Mouse (Mus musculus) adipocyte (in vitro differentiated cells): ENCODE data around the gene Mark4.

Experiments
- DNase-seq: peaks from one replicate; pipeline ENCODE4 v3.0.0-alpha.2; 2016; ENCODE audit warnings: low spot score

Mark4 gene

GRCm38 (mm10) chr7:19469404-19469803, 10.8 kb upstream of the Mark4 start:
- no peak for DNase-seq

DNA sequence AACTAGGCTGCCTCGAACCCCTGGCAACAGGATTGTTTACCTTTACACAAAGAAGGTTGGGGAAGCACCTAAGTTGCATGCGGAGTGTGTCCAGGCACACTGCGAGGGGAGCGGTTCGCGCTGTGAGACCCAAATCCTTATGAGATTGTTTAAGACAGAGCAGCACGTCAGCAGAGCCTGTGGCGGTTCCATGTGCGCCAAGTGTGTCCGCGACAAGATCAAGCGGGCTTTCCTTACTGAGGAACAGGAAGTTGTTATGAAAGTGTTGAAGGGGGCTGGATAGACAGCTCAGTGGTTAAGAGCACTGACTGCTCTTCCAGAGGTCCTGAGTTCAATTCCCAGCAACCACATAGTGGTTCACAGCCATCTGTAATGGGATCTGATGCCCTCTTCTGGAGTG, 9.7 kb upstream of the Mark4 start:
- DNase-seq, result no peak

DNA sequence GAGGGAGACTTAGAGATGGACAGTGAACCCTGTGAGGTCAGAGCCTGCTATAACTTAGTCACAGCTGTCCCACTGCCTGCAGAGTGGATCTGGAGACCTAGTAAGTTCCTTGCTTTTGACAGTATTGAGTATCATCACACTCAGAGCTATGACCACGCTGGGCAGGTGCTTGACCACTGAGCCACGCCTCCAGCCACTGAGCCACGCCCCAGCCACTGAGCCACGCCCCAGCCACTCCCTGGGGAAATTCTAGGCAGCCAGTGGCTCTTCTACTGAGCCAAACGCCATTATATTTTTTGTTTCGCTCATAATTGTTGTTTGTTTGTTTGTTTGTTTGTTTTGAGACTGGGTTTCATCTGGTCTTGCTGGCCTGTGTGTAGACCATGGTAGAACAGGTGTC, 9.0 kb upstream of the Mark4 start:
- DNase-seq, result no peak

GRCm38 (mm10) chr7:19466602-19467145, 8.1 kb upstream of the Mark4 start:
- DNase-seq, result no peak

DNA sequence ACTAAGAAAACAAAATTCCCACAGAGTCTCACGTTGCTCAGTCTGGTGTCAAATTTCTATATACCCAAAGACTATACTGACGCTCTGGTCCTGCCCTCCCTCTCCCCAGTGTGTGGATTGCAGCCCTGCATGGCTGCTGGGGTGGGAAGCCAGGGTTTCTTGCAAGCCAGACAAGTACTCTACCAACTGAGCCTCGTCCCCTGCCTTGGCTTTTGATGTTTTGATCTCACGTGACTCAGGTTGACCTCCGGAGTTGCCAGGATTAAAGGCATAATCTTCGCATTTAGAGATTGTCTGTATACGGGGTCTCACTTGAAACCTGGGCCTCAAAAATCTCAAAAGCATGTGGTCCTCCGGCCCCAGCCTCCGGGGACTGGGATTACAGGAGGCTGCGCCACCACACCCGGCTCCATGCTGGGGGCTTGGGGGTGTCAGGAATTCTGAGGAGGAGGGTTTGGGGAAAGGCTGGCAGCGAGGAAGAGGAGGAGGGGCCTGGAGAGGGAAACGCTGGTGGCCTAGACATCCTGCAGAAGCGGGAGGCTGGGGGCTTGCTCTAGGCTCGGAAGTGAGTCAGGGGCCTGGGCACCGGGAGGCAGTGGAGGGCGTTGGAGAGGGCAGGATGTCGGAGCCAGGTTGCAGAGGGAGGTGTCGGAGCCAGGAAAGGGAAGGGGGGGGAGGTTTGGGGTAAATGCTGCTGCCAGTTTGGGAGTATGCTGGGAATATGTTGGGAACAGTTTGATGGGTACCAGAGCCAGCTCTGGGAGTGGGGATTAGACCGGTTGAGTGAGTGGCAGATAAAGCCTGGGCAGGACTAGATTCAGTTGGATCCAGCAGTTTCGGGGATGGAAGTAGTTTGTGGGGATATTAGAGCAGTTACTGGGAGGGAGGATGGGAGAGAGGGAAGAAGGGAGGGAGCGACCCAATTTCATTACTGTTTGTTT, 6.0 kb upstream of the Mark4 start:
- no peak for DNase-seq

DNA sequence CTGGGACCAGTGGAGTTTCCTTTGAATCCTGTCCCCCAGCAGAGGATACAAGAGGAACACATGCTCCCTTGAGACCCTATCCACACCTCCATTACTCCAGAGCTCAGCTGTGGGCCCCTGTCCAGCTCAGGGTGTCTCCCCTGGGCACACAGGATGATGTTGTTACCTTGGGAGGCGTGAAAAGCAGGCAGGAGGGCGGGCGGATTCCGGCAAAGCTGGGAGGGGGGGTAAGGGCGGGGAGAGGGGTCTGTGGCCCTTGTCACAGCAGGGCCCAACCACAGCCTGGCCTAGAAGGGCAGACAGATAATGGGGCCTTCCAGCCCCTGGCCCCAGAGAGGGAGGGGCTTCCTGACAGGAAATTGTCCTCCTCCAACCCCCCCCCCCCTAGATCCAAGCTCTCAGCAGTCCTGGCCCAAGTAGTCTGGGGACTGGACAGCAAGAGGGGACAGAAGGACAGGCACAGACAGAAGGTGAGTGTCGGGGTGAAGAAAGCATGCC, 4.3 kb upstream of the Mark4 start, which contains the start of gene Exoc3l2:
Gene Exoc3l2 (plus strand): TSS at position 448 of the 498 bp plus-strand sequence.
- DNase-seq, result no peak

DNA sequence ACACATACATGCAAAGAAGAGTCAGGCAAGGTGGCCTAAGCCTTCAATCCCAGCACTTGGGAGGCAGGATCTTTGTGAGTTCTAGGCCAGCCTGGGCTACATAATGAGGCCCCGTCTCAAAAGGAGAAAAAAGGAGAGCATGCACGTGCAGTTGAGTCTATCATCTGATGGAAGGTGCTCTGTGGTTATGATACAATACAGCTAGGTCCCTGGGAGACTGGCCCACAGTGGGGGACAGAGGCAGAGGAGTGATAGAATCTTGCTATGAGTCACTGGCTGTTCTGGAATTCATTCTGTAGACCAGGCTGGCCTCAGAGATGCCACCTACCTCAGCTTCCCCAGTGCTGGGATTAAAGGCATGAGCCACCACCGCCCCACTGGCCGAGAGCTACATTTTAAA, 3.8 kb upstream of the Mark4 start:
- DNase-seq, result no peak

GRCm38 (mm10) chr7:19461488-19461887, 2.9 kb upstream of the Mark4 start:
- DNase-seq, result peak; percentile 46

DNA sequence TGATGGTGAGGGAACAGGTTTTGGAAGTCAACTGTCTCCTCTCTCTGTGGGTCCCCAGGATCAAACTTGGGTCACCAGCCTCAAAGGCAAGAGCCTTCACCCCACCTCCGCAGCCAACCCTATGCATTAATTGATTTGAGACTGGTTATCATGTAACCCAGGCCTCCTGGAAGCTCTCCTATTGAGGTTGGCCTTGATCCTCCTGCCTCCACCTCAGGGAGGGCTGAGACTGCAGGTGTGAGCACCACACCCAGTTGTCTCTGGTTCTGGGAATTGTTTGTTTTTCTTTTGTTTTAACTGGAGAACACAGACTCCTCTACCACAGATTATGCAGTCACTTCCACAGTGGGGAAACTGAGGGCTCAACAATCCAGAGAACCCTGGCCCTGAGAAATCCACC, 1.9 kb upstream of the Mark4 start:
- DNase-seq, result no peak

- no peak for DNase-seq
Measured at GRCm38 (mm10) chr7:19459144-19459870, 686 bp upstream of the Mark4 start.

- peak; percentile 29 for DNase-seq
Measured at GRCm38 (mm10) chr7:19458072-19458486, 542 bp downstream of the Mark4 start.

DNA sequence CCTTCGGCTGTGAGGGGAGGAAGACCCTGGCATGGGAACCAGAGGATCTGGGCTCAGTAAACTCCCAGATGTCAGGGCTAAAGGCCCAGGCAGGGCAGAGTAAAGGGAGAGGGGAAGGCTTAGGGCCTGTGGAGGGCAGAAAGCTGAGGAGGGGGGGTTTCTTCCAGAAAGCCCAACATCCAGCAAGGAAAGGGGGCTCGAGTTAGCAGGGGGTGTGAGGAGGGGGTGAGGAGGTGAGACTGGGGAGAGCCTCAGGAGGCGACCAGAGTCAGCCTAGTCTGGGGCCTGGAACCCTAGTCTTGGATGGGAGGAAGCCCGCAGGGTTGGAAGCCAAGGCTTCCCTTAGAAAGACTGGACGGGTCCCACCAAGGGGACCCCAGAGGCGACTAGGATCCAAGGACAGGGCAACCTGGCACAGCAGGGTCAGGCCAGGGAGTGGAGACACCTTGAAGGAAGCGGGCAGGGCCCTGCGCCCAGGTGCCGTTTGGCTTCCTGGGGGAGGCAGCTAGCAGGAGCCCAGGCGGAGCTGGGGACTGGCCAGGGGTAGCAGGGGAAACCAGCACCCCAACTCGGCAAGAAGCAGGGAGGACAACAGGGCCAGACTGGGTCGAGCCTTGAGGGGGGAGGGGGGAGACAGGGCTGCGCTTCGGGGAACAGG, 1.1 kb downstream of the Mark4 start:
- DNase-seq, result no peak

DNA sequence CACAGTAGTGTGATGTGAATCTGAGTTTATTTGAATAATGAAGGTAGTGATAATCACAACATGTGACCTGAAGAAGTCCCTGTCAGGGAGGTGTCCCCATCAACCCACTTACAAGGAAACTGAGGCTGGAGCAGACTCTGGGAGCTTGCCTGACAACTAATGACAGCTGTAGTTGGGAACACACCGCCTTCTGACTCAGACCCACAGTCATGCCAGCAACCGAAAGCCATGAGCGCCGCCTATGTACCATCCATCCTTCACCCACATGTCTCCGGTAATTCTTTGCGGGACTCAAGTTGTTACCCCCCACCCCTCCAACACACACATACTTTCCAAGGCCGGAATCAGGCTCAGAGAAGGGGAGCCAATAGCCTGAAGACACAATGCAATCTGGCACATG, 2.0 kb downstream of the Mark4 start:
- DNase-seq, result no peak

DNA sequence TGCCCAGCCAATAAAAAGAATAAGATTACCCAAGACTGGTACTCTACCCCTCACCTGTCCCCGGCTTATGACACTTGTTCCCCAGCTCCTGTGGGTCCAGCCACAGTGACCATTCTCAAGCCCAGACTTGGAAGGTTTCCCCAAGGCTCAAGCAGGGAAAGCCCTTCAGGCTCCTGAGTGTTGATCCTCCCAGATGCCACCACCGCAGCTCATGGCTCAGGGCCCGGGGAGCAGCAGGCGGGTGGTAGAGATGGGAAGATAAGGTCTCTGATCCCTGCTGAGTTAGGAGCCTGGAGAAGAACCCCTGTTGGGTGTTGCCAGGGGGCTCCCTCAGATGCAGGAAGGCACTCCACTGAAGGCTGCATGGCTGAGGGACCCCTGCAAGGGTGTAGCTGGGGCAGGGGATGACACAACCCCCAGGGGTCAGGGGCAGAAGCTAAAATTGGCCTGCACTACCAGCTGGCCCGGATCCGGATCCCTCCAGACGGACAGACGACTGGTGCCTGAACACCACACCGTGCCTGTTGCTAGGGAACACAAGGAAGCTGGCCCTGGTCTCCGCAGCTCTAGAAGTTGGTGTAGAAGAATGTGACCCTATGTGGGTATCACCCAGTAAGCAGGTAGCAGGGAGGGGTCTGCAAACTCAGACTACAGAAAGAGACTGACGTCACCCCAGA, 2.7 kb downstream of the Mark4 start:
- DNase-seq, result no peak

DNA sequence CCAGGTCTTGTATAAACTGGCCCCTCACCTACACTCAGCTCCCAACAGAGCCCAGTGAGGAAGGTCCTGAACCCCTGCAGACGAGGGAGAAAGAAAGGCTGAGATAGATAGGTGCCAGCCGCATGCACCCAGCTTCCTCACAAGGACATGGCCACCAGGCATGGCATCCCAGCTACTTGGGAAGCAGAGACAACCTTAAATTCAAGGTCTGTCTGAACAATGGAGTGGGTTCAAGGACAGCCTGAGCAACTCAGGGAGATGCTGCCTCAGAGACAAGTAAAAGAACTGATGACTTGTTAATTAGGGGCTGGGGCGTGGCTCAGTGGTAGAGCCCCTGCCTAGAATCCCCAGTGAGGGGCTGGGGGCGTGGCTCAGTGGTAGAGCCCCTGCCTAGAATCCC, 3.4 kb downstream of the Mark4 start:
- DNase-seq, result no peak

DNA sequence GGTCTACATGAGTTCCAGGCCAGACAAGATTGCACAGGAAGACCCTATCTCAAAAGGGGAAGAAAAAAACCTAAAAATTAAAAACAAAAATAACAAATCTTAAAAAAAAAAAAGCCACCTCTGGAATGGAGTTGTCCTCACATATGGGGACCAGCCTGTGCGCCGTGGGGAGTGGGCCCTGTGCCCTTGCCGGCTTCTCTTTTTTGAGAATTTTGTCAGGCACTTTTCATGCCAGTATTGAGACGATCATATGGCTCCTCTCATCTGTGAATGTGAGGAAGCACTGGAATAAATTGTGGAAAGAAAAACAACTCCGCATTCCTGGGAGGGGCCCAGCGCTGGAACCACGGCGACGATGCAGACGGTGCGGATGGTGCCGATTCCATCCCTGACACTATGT, 9.5 kb downstream of the Mark4 start:
- DNase-seq, result no peak

- no peak for DNase-seq
Measured at GRCm38 (mm10) chr7:19447689-19448088, 10.9 kb downstream of the Mark4 start.

DNA sequence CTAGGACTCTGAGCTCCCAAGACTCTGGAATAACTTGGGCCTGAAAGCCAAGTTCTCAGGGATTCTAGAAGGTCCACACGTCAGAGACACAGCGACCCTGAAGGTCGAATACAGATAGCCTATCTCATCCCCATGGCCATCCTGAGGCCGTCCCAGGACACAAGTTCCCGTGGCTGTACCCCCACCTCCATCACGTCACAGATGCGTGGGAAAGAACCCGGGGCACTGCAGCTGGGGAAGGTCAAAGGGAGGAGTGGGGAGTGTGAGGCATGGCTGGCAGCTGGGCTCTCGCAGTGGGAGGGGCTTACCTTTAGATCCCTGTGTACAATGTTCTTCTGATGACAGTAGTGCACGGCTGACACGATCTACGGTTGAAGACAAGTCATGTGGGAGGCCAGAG, 13.8 kb downstream of the Mark4 start:
- DNase-seq, result no peak

GRCm38 (mm10) chr7:19443344-19443743, 15.3 kb downstream of the Mark4 start:
- DNase-seq, result peak; percentile 76

DNA sequence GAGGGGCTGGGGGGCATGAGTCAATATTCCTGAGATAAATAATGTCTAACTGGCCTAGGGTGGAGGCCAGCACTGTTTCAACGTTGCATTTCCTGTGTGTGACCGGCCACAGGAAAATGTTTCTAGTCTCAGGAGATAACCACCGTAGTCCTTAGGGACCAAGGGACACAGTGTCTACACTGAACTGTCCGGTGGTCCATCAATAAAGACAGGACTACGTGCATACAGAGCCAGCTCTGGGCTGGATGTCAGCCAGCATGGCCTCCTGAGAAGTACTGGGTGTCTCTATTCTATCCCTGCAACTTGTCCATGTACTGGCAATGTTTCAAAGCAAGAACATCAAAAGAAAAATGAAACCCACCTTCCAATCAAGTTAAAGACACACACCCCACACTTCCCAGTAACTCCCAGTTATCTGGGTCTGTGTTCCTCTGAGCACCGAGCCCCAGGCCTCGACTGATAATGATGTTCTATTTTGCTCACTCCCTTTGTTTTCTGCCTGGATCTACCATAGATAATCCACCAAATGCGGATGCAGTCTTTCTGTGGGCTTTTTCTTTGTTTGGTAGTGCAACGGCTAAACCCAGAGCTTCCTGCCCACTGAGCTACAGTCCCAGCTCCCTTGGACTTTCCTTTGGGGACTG, 17.1 kb downstream of the Mark4 start:
- DNase-seq, result no peak

DNA sequence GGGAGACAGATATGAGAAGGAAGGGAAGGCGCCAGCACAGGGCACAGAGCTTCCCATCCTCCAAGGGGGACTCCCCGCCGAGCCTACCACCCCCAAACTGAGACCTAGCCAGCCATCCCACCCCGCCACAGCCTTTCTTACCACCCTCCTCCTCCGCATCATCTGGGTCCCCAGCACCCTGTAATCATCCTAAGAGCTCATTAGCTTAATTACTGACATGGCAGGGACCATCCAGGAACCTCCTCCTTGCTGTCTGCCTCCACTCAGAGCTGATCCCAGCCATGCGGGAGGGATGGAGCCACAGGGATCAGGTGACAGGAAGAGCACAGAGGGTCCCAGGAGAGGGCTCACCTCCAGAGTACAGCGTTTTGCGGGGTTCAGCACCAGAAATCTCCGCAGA, 21.6 kb downstream of the Mark4 start:
- no peak for DNase-seq
